Mouse (Mus musculus): Measurements from ENCODE around the gene Rfx1. TPM values are rescaled to one million over a fixed set of nuclear protein-coding genes. Genes with fewer than 3 reads are reported as not detected.

Gene Rfx1
- total RNA-seq, 1 experiment from 2014 or later = 15.2 TPM

Small RNAs within 50 kb of the gene (microRNA-seq; reads per million reads assigned to microRNA genes)
- gene Mir709 = 0 reads per million in 2 experiments

Other genes starting within 250 kb of the Rfx1 start
- 63.1 and 64.1 TPM in 2 replicates for gene Adgrl1, start 166.7 kb upstream of the Rfx1 start, total RNA-seq (2021)
- 1.1 and 1.4 TPM in 2 replicates for gene Gm10644, start 111.6 kb upstream of the Rfx1 start, total RNA-seq (2021)
- 9.7 and 10.7 TPM in 2 replicates for gene Asf1b, start 111.3 kb upstream of the Rfx1 start, total RNA-seq (2021)
- gene Prkaca, start 93.8 kb upstream of the Rfx1 start, total RNA-seq (2021) = 251 and 300 TPM in 2 replicates
- gene Samd1, start 69.2 kb upstream of the Rfx1 start, total RNA-seq (2021) = 37.0 and 42.5 TPM in 2 replicates
- 0.56 and 0.83 TPM in 2 replicates for gene 1700067K01Rik, start 65.3 kb upstream of the Rfx1 start, total RNA-seq (2021)
- gene 2210011C24Rik, start 54.7 kb upstream of the Rfx1 start, total RNA-seq (2021) = not detected in 2 replicates
- gene Palm3, start 45.4 kb upstream of the Rfx1 start, total RNA-seq (2021) = 0.38 and 0.52 TPM in 2 replicates
- 2.3 and 12.2 TPM in 2 replicates for gene Il27ra, start 24.2 kb upstream of the Rfx1 start, total RNA-seq (2021)
- gene Rln3, start 21.8 kb upstream of the Rfx1 start, total RNA-seq (2021) = 0.64 TPM in 1 of 2 replicates, not detected in the other
- 2.9 and 3.0 TPM in 2 replicates for gene Gm10643, start 1.7 kb upstream of the Rfx1 start, total RNA-seq (2021)
- gene Dcaf15, start 37.9 kb downstream of the Rfx1 start, total RNA-seq (2021) = 16.5 and 21.0 TPM in 2 replicates
- gene Podnl1, start 59.2 kb downstream of the Rfx1 start, total RNA-seq (2021) = 0.44 and 1.1 TPM in 2 replicates
- gene Cc2d1a, start 81.1 kb downstream of the Rfx1 start, total RNA-seq (2021) = 23.8 and 31.0 TPM in 2 replicates
- gene 4930432K21Rik, start 81.2 kb downstream of the Rfx1 start, total RNA-seq (2021) = 0.49 and 0.82 TPM in 2 replicates
- 0.67 and 1.2 TPM in 2 replicates for gene Nanos3, start 118.4 kb downstream of the Rfx1 start, total RNA-seq (2021)
- gene Zswim4, start 170.2 kb downstream of the Rfx1 start, total RNA-seq (2021) = 32.3 and 39.5 TPM in 2 replicates
- 251 and 255 TPM in 2 replicates for gene D8Ertd738e, start 182.9 kb downstream of the Rfx1 start, total RNA-seq (2021)
- gene Mri1, start 190.5 kb downstream of the Rfx1 start, total RNA-seq (2021) = 25.0 and 35.5 TPM in 2 replicates
- 17.5 and 22.0 TPM in 2 replicates for gene Ccdc130, start 203.5 kb downstream of the Rfx1 start, total RNA-seq (2021)